Mouse (Mus musculus): ENCODE data around the gene Thrsp.

GRCm38 (mm10) chr7:97414426-97414825 lies 3.1 kb downstream of the Thrsp start:
- no peak for TF ChIP-seq ZC3H11A (IDR thresholded peaks at IDR 0.05; ENCODE audit: borderline replicate concordance, low read depth, low read length)
- TF ChIP-seq CHD2 (IDR thresholded peaks at IDR 0.05; ENCODE audit: low read depth, low read length) = no peak
